Mouse (Mus musculus): ENCODE data around the gene G0s2. TPM values are rescaled to one million over a fixed set of nuclear protein-coding genes. Genes with fewer than 3 reads are reported as not detected.
"Not testable (repeated sequence)": the region's sequence is repeated elsewhere in the genome, so short reads cannot be mapped to it uniquely, and the experiment has no call there.

Gene G0s2
- polyA plus RNA-seq, 1 experiment from 2014 or later, result 6.9 TPM

DNA sequence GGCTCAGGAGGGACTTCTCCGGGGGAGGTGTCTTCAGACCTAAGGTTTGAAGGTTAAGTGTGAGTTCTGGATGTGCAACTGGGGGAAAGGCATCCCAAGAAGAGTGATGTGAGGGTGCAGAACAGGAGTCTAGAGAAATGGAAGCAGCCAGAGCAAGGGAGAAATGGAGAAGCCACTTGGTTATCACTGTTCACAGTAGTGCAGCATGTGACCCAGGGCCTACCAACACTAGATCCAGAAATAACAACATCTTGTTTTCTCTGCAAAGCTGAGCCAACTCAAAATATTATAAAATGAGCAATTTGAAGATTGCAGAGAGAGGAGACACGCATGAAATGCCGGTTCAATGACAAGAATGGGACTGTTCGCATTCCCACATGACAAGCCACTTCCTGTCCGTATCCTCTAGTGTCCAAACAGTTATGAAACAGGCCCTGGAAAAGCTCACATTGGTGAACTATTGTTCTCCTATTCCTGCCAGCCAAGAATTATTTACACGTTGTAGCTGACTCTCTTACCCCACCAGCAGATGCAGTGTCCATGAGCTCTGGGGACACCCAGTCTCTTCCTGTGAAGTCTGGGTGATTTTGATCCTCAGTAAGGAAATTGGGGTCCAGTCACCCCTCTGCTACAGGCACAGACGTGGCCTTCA, 11.0 kb downstream of the G0s2 start:
- Histone ChIP-seq H3K4me2 (ENCODE audit: low read length) (no peak overlapping the region), H3K9me3 (replicated peaks; ENCODE audit: control insufficient read depth, low read length, poor library complexity, severe bottlenecking) (no peaks in the 10 kb centered on the region), H3K9ac (ENCODE audit: low read depth, low read length) (no peak overlapping the region), H3K36me3 (ENCODE audit: control insufficient read depth, insufficient read depth, low read length) (no peaks in the 10 kb centered on the region), H3K4me3 (ENCODE audit: low read depth, low read length) (no peak overlapping the region), H3K4me1 (ENCODE audit: control insufficient read depth, insufficient read depth, low read length) (no peaks in the 10 kb centered on the region), H3K27ac (ENCODE audit: low read length) (no peak overlapping the region), H3K27me3 (ENCODE audit: control insufficient read depth, insufficient read depth, low read depth, low read length) (no peaks in the 10 kb centered on the region)
- no peak for ATAC-seq
- WGBS, result 79% methylated on average over 7 of the region's 7 CpGs

- H3K27me3 ChIP-seq (ENCODE audit: control insufficient read depth, insufficient read depth, low read depth, low read length), result no peaks in the 10 kb centered on the region
- no peaks in the 10 kb centered on the region for H3K36me3 ChIP-seq (ENCODE audit: control insufficient read depth, insufficient read depth, low read length)
- WGBS, result 91% methylated on average over 9 of the region's 9 CpGs
- H3K4me2 ChIP-seq (ENCODE audit: low read length), result no peak overlapping the region
- H3K9me3 ChIP-seq (replicated peaks; ENCODE audit: control insufficient read depth, low read length, poor library complexity, severe bottlenecking), result no peaks in the 10 kb centered on the region
- no peaks in the 10 kb centered on the region for H3K4me1 ChIP-seq (ENCODE audit: control insufficient read depth, insufficient read depth, low read length)
- no peak overlapping the region for H3K27ac ChIP-seq (ENCODE audit: low read length)
- no peak overlapping the region for H3K4me3 ChIP-seq (ENCODE audit: low read depth, low read length)
- no peak for ATAC-seq
- no peak overlapping the region for H3K9ac ChIP-seq (ENCODE audit: low read depth, low read length)
Measured at GRCm38 (mm10) chr1:193259559-193259958, 13.5 kb downstream of the G0s2 start.

DNA sequence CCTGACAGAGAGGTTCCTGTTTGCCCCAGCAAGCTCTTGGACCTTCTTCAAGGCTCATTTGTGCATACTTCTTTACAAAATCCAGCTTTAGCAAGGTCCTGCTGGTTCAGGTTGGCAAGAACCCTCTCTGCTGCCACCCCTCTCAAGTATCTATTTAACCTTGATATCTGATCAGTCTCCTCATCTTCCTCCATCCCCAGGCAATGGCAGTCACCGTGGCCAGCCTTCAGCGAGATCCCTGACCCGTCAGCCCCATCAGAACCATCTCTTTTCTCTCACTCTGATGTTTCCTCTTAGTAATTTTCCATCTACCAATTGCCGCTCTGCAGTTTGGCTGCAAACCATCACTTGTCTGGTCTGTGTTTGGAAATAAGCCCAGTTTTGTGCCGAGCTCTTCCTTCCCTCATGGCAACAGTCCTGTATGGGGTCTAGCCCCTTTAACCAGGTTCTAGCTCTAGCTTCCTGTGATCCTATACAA, 16.4 kb downstream of the G0s2 start:
- Histone ChIP-seq H3K36me3 (ENCODE audit: control insufficient read depth, insufficient read depth, low read length) (no peaks in the 10 kb centered on the region), H3K27me3 (ENCODE audit: control insufficient read depth, insufficient read depth, low read depth, low read length) (no peaks in the 10 kb centered on the region), H3K9me3 (replicated peaks; ENCODE audit: control insufficient read depth, low read length, poor library complexity, severe bottlenecking) (no peaks in the 10 kb centered on the region), H3K9ac (ENCODE audit: low read depth, low read length) (no peak overlapping the region), H3K4me3 (ENCODE audit: low read depth, low read length) (no peak overlapping the region), H3K27ac (ENCODE audit: low read length) (no peak overlapping the region), H3K4me2 (ENCODE audit: low read length) (no peak overlapping the region), H3K4me1 (ENCODE audit: control insufficient read depth, insufficient read depth, low read length) (no peaks in the 10 kb centered on the region)
- 71% methylated on average over 5 of the region's 5 CpGs for WGBS
- no peak for ATAC-seq

- Histone ChIP-seq H3K4me1 (ENCODE audit: control insufficient read depth, insufficient read depth, low read length) (no peaks in the 10 kb centered on the region), H3K9me3 (replicated peaks; ENCODE audit: control insufficient read depth, low read length, poor library complexity, severe bottlenecking) (no peaks in the 10 kb centered on the region), H3K4me3 (ENCODE audit: low read depth, low read length) (no peak overlapping the region), H3K27ac (ENCODE audit: low read length) (no peak overlapping the region), H3K9ac (ENCODE audit: low read depth, low read length) (no peak overlapping the region), H3K27me3 (ENCODE audit: control insufficient read depth, insufficient read depth, low read depth, low read length) (no peaks in the 10 kb centered on the region), H3K4me2 (ENCODE audit: low read length) (no peak overlapping the region), H3K36me3 (ENCODE audit: control insufficient read depth, insufficient read depth, low read length) (no peaks in the 10 kb centered on the region)
- ATAC-seq, result 0 out of 2 replicates have a peak, but pooled peaks have one; percentile 14
Measured at GRCm38 (mm10) chr1:193256289-193256577, 16.8 kb downstream of the G0s2 start.

- WGBS, result 35% methylated on average over 3 of the region's 3 CpGs
- no peaks in the 10 kb centered on the region for H3K9me3 ChIP-seq (replicated peaks; ENCODE audit: control insufficient read depth, low read length, poor library complexity, severe bottlenecking)
- peak; percentile 58; the same call in 1 of the 2 replicates for ATAC-seq
- no peak overlapping the region for H3K27ac ChIP-seq (ENCODE audit: low read length)
- H3K27me3 ChIP-seq (ENCODE audit: control insufficient read depth, insufficient read depth, low read depth, low read length), result no peaks in the 10 kb centered on the region
- H3K4me1 ChIP-seq (ENCODE audit: control insufficient read depth, insufficient read depth, low read length), result no peaks in the 10 kb centered on the region
- H3K4me3 ChIP-seq (ENCODE audit: low read depth, low read length), result no peak overlapping the region
- no peak overlapping the region for H3K4me2 ChIP-seq (ENCODE audit: low read length)
- no peak overlapping the region for H3K9ac ChIP-seq (ENCODE audit: low read depth, low read length)
- no peaks in the 10 kb centered on the region for H3K36me3 ChIP-seq (ENCODE audit: control insufficient read depth, insufficient read depth, low read length)
Measured at GRCm38 (mm10) chr1:193255488-193256288, 17.3 kb downstream of the G0s2 start.

DNA sequence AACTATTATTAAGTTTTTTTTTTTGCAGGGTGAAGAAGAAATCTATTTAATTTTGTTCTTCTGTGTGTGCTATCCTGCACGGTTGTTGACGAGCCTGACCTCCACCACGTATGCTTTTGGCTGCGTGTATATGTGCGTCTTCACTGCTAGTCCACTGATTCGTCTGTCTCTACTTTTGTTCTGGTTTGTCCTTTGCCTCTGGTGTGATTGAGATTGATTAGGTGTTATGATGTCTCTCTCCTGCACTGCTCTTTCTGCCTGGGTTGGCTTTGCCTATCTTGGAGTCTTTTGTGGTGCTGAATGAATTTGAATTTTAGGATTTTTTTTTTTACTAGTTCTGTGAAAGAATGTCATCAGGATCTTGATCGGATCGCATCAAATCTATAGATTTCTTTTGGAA, 18.0 kb downstream of the G0s2 start:
- ATAC-seq, result no peak
- WGBS, result 76% methylated on average over 8 of the region's 8 CpGs

DNA sequence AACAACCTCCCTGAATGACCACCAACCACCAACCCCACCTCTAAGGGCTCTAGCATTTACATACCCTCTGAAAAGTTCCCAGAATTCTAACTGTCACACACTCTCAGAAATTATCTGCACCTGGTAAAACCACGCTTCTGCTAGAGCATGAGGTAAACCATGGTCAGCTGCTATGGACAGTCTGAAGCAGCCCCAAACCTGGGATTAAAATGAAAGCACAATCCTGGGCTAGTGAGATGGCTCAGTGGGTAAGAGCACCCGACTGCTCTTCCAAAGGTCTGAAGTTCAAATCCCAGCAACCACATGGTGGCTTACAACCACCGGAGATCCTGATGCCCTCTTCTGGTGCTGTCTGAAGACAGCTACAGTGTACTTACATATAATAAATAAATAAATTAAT, 19.1 kb downstream of the G0s2 start:
- not testable (repeated sequence) for H3K27ac ChIP-seq (ENCODE audit: low read length); ATAC-seq; H3K4me2 ChIP-seq (ENCODE audit: low read length); H3K9me3 ChIP-seq (replicated peaks; ENCODE audit: control insufficient read depth, low read length, poor library complexity, severe bottlenecking); H3K27me3 ChIP-seq (ENCODE audit: control insufficient read depth, insufficient read depth, low read depth, low read length); H3K9ac ChIP-seq (ENCODE audit: low read depth, low read length); H3K36me3 ChIP-seq (ENCODE audit: control insufficient read depth, insufficient read depth, low read length); H3K4me3 ChIP-seq (ENCODE audit: low read depth, low read length); H3K4me1 ChIP-seq (ENCODE audit: control insufficient read depth, insufficient read depth, low read length)
- 77% methylated on average over 3 of the region's 3 CpGs for WGBS

More for the DNA sequence above, 18.0 kb downstream of the G0s2 start:
- H3K27ac ChIP-seq (ENCODE audit: low read length), result no peak overlapping the region
- no peaks in the 10 kb centered on the region for H3K9me3 ChIP-seq (replicated peaks; ENCODE audit: control insufficient read depth, low read length, poor library complexity, severe bottlenecking)
- no peaks in the 10 kb centered on the region for H3K27me3 ChIP-seq (ENCODE audit: control insufficient read depth, insufficient read depth, low read depth, low read length)
- no peak overlapping the region for H3K4me3 ChIP-seq (ENCODE audit: low read depth, low read length)
- no peaks in the 10 kb centered on the region for H3K4me1 ChIP-seq (ENCODE audit: control insufficient read depth, insufficient read depth, low read length)
- no peak overlapping the region for H3K9ac ChIP-seq (ENCODE audit: low read depth, low read length)
- no peak overlapping the region for H3K4me2 ChIP-seq (ENCODE audit: low read length)
- no peaks in the 10 kb centered on the region for H3K36me3 ChIP-seq (ENCODE audit: control insufficient read depth, insufficient read depth, low read length)

- Histone ChIP-seq H3K9me3 (replicated peaks; ENCODE audit: control insufficient read depth, low read length, poor library complexity, severe bottlenecking) (no peaks in the 10 kb centered on the region), H3K9ac (ENCODE audit: low read depth, low read length) (no peak overlapping the region), H3K27ac (ENCODE audit: low read length) (no peak overlapping the region), H3K36me3 (ENCODE audit: control insufficient read depth, insufficient read depth, low read length) (no peaks in the 10 kb centered on the region), H3K27me3 (ENCODE audit: control insufficient read depth, insufficient read depth, low read depth, low read length) (no peaks in the 10 kb centered on the region), H3K4me3 (ENCODE audit: low read depth, low read length) (no peak overlapping the region), H3K4me2 (ENCODE audit: low read length) (no peak overlapping the region), H3K4me1 (ENCODE audit: control insufficient read depth, insufficient read depth, low read length) (no peaks in the 10 kb centered on the region)
- ATAC-seq, result no peak
- 70% methylated on average over 5 of the region's 5 CpGs for WGBS
Measured at GRCm38 (mm10) chr1:193252616-193253015, 20.4 kb downstream of the G0s2 start.

DNA sequence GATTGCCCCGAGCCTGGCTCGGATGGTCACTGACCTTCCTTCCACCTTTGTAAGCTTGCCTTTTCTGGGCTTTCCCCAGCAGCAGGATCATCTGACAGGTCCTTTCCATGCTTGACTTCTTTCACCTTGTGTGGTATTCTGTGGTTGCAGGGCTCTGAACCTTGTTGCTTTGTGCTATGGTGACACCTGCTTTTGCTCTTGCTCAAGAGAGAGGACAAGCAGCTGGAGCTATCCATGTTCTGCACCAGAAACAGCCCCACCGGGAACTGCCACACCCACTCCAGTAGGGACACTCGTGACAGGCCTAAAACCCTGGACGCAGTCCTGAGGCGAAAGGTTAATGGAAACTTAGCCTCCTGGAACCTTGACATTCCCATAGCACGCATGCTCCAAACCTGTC, 21.6 kb downstream of the G0s2 start:
- ATAC-seq, result no peak
- H3K9me3 ChIP-seq (replicated peaks; ENCODE audit: control insufficient read depth, low read length, poor library complexity, severe bottlenecking), result no peaks in the 10 kb centered on the region
- no peak overlapping the region for H3K4me2 ChIP-seq (ENCODE audit: low read length)
- H3K4me1 ChIP-seq (ENCODE audit: control insufficient read depth, insufficient read depth, low read length), result no peaks in the 10 kb centered on the region
- 82% methylated on average over 7 of the region's 7 CpGs for WGBS
- no peak overlapping the region for H3K27ac ChIP-seq (ENCODE audit: low read length)
- no peak overlapping the region for H3K4me3 ChIP-seq (ENCODE audit: low read depth, low read length)
- no peak overlapping the region for H3K9ac ChIP-seq (ENCODE audit: low read depth, low read length)
- H3K27me3 ChIP-seq (ENCODE audit: control insufficient read depth, insufficient read depth, low read depth, low read length), result no peaks in the 10 kb centered on the region
- H3K36me3 ChIP-seq (ENCODE audit: control insufficient read depth, insufficient read depth, low read length), result no peaks in the 10 kb centered on the region
